Mouse (Mus musculus) 416B (cell line): ENCODE measurements at regions not wholly inside any gene's neighbourhood (a gene's known extent, or its start where the extent isn't known, plus 50 kb on each side); places are given as distances from the start of the nearest gene placed in this dataset.

Source experiments
- DNase-seq: peaks from one replicate; pipeline ENCODE4 v3.0.0; 2011; ENCODE audit warnings: low read depth

DNA sequence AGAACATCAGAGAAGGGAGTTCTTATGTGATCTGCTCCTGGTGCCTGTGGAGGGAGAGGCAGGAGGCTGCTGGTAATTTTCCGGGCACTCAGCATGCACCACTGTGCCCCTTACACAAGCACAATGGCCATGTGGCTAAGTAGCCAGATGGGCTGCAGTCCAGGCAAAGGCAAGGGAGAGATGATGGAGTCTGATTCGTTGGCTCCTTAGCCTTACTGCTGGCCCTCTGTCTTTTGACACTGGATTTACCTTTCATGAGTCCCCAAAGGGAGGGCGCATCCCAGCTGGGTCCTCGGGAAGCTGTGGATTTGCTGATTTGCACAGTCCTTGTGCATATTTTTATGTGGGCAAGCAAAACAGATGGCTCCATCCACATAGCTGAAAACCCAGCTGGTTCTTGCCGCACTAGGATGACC, 75.6 kb upstream of the 1700025G04Rik start:
- no peak for DNase-seq

DNA sequence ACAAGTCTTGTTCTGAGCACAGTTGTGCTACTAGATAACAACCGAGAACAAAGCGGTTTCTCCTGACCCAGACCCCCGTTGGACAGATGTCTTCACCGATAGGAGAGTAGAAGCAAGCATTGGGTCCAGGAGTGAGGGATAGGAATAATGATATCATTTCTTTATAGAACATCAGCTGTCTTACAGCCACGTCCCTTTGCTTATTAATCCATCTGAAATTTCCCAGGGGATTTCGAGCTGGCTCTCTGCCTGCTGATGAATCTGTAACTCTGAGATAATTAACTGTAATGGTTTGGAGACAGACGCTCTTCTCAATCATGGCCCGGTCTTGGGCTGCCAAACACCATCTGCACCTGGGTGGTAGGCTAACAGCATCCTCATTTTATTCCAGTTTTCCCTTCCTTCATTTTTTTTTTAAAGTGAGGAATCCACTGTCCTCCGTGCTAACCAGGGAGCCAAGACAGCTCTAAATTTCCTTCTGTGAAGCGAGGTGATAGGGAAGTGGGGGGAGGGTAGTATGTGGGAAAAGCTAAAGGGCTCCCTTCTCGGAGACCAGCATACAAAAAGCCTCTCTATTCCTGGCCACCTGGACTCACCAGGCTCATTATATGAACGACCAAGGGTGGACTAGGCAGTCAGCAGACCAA, 75.0 kb upstream of the 1700025G04Rik start:
- no peak for DNase-seq

DNA sequence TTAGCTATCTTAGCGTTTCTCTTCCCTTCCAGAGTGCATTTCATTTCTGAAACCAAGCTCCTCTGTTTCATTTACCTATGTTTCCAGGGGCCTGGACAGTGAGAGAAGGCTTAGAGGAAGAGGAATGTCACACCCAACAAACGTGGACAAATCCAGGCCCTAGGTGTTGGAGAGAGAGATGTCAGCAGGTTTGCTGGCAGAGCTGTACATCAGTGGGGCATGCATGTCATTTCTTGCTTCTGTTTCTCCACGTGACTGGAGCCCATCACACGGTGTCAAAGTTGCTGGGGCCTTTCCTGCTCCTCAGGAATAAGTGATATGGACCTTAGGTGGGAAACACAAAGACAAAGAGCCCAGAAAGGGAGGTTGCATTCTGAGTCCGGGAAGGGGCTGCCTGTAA, 74.3 kb upstream of the 1700025G04Rik start:
- DNase-seq: no peak

DNA sequence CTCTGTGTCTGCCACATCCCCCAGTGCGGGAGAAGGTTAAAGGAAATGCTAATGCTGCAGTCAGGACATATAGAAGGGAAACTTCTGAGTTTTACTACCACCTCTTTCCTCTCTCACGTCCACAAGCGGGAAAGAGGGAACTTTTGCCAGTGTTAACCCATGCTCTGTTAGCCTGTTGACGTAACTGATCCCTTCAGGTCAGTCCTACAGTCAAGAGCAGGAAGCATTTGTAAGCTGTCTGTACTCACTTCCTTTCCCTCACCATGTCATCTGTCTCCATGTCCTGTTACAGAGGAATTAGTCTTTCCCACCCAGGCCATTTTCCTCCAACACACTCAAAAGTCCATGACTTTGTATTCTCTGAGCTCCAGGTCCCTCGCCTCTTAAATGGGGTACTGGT, 62.5 kb upstream of the 1700025G04Rik start:
- peak; percentile 37 for DNase-seq

DNA sequence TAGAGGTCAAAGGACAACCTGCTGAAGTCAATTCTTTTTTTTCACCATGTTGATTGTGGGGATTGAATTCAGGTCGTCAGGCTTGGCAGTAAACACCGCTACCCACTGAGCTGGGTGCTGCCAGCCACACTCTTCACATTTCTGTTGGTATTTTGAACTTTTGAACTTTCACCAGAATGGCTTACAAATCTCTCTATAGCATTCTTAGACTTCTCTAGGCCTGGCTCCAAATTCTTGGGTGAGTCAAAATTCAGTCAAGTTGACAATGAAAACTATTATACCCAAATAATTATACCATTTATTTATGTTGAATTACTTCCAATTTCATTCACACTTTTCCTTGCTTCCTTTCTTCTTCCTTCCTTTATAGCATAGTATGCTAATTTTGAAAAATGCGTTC, 58.8 kb upstream of the 1700025G04Rik start:
- no peak for DNase-seq

DNA sequence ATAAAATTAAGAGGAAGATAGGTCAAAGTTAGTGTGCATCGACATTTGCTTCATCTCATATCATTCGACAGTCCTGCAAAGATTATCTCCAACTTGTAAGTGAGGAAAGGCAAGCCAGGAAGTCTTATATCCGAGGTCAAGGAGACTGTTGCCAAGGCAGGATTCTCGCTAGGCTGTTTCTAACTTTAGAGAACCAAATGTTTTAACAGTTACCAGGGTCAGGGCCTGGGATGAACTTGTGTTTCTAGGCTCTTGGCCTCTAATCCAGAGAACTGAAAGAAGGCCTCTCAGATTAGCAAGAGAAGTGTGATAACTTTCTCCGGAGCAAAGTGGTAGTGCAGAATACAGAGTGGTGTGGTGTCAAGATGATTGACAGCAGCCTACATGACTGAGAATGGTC, 50.2 kb upstream of the 1700025G04Rik start:
- DNase-seq: no peak
